Mouse (Mus musculus) cerebellum, postnatal 14 days (tissue): ENCODE results near the gene Pa2g4.
"Not testable (repeated sequence)": the region's sequence is repeated elsewhere in the genome, so short reads cannot be mapped to it uniquely, and the experiment has no call there.

ENCODE experiments used
- DNase-seq, 2 experiments: peaks; one replicate each; pipeline ENCODE4 v3.0.0; 2021; ENCODE audit warnings: mixed read lengths in 2 of 2

The Pa2g4 gene

GRCm38 (mm10) chr10:128565788-128566531 lies at the start of gene Pa2g4:
TSS of gene Pa2g4 (minus strand) at chr10:128565987.
- DNase-seq = peak; percentile 97 to 98

GRCm38 (mm10) chr10:128614934-128615333 lies 49.1 kb upstream of the Pa2g4 start:
- no peak for DNase-seq

GRCm38 (mm10) chr10:128613820-128614219 lies 48.0 kb upstream of the Pa2g4 start:
- not testable (repeated sequence) for DNase-seq

DNA sequence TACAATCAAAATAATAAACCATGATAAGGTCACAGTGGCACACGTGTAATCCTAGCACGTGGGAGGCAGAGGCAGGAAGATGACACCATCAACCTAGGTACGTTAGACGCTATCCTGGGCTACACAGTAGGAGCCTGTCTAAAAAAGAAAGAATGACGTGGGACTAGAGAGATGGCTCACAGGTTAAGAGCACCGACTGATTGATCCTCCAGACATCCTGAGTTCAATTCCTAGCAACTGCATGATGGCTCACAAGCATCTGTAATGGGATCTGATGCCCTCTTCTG lies 47.3 kb upstream of the Pa2g4 start:
- DNase-seq = no peak

- peak; percentile 86 to 87 for DNase-seq
Measured at GRCm38 (mm10) chr10:128612433-128613153, 46.8 kb upstream of the Pa2g4 start.

DNA sequence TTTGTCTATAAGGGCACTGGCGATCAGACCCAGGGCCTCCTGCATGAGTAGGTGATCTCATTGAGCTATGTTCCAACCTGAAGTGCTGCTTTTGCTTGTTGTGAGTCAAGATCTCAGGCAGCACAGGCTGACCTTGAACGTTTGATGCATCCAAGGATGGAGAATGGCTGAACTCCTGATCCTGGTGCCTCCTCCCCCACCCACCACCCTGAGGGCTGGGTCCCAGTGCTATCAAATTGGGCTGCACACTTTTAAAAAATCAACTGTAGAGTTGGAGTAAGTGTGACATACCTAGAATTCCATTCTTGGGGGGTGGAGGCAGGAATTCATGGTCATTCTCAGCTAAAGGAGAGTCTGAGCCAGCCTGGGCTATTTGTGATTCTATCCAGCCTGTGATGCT lies 40.7 kb upstream of the Pa2g4 start:
- DNase-seq = no peak

DNA sequence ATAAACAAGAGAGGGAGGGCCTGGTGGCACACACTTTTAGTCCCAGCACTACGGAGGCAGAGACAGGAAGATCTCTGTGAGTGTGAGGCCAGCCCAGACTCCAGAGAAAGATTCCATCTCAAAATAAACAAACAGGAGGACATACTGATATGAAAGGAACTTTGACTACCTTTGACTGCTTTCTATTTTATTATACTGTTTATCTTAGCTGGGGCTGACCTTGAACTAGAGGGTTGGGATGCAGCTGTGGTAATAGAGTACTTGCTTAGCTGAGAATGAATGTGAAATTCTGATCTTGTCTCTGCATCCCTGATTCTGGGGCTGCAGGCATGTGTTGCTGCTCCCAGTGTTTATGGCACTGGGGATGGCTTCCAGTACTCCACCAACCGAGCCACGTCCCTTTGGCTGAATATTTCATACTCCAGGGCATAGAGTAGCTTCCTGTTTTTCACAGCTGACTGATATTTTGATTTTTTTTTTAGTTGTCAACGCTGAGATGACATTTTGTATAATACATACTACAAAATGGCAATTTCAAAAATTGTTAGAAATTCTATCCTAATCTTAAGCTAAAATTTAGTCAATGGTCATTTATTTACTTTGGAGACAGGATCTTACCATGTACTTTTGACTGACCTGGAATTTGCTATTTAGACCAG lies 36.8 kb upstream of the Pa2g4 start:
- DNase-seq = no peak

- DNase-seq = no peak
Measured at GRCm38 (mm10) chr10:128601499-128601898, 35.7 kb upstream of the Pa2g4 start.

DNA sequence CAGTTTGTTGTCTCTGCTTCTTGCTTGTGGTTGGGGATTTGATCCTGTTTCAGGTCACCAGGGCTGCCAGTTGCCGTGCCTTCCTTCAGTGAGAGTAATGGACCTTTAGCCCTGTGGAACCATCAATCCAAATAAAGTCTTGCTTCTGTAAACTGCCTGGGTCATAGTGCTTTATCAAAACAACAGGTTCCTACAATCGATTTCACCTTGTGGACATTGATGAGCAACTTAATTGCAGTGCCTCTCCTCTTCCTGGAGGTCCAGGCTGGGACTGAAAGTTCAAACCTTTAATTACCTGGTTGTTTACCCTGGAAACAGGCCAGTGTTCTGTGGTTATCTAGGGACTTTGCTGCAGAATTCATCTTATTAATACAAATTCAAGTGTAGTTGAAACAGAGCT lies 32.7 kb upstream of the Pa2g4 start:
- no peak for DNase-seq

DNA sequence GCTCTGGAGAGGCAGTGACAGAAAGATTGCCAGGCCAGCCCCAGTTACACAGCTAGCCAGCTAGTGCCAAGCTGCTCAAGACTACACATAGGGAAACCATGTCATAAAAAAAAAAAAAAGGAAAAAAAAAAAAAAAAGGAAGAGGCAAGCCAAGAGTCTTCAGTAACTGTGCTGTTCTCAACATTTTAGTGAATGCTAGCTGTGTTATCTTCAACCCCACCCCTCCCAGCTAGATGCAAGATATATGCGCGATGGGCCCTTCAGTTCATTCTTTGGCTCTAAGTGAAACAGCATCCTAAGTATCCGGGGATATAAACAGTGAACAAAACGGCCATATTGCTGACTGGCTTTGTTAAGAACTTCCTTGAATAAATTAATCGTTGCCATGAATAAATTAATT lies 27.0 kb upstream of the Pa2g4 start:
- no peak for DNase-seq

DNA sequence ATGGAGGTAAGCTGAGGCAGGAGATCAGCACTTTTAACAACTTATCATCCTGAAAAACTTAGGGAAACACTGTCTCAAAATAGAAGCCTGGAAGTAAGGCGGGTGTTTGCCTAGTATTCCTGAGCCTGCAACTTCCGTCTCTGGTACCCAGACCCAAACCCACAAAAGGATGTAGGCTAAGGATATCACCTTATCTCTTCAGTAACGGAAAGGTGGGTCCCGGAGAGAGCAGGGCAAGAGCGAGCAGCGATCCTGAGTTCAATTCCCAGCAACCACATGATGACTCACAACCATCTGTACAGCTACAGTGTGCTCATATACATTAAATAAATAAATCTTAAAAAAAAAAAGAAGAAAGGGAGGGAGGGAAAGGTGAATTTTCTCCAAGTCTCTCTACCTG lies 25.6 kb upstream of the Pa2g4 start:
- DNase-seq = no peak

DNA sequence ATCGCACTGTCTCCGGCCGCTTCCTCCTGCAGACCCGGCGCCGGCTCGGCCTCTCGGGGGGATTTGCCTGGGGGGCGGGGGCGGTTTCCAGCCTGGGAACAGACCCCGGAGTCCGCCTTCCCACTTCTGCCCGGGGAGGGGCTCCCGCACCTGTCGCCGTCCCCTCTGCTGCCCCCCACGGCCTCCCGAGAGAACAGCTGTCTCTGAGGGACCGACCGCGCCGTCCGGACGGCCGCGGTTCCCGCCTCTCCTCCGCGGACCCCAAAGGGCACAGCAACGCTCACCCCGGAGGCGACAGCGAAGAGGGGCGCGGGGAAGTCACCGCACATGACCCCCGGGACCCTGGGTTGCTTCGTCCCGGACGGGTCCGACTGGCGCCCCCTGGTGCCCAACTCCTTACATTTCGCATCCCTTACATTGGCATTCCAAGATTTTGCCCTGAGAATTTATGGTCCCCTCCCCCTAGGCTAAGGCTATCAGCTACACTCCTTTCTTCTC lies 24.5 kb upstream of the Pa2g4 start:
- DNase-seq = peak; percentile 83 to 88

GRCm38 (mm10) chr10:128589464-128590192 lies 23.8 kb upstream of the Pa2g4 start, which contains the start of gene Erbb3:
TSS of gene Erbb3 (minus strand) at chr10:128589652.
- DNase-seq = peak; percentile 30 to 32

- peak in 1 of 2 experiments; percentile 6 for DNase-seq
Measured at GRCm38 (mm10) chr10:128588775-128589463, 23.1 kb upstream of the Pa2g4 start.

DNA sequence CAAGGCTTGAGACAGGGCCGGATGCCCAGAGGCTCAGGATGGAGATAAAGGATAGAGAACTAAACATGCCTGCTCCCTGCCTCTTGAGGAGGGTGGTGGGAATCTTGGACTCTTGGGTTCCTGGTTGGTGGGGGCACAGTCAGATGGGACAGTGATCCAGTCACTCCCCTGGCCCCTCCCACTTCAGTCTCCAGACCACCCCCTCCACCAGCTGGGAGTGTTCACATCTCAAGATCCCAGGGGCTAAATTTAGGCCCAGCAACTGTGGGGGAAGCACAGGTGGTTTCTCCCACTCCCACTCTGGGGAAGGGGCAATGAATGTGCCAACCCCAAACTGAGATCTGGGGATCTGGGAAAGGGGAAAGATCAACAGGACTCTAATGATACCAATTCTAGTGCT lies 22.3 kb upstream of the Pa2g4 start:
- DNase-seq = no peak

GRCm38 (mm10) chr10:128587697-128588096 lies 21.9 kb upstream of the Pa2g4 start:
- no peak for DNase-seq

DNA sequence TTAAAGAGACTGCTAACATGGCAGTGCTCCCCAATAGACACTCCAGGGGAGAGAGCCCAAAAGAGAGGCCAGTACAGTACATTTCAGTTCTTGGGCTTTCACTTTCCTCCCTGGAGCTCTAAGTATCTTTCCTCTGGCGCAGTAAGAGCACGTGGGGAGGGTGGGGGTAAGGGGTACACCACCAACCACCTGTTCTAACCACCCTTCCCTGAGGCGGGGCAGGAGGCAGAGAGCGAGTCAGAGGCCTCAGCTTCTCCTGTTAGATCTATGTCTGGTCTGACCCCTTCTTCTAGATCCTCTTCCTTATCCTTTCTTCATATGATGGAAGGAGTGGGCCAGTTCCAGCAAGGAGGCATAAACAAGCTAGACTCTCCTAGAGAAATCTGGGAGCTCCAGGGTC lies 21.3 kb upstream of the Pa2g4 start:
- DNase-seq = no peak

DNA sequence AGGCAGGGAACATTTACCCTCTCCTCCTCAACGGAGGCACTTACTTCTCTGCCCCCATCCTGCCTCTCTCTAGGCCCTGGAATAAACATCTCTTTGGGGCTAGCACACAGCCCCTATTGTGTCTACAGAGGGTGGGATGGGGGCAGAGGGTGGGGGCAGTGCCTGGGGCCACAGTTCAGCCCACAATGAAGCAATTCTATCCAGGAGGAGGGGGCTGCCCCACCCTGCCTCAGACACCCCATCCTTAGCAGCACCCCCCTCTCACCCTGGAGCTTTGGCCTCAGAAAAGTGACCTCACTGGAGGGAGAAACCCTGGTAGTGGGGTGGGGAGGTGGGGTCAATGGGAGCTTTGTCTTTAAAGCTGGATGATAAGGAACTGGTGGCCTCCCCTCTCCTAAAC lies 20.8 kb upstream of the Pa2g4 start:
- no peak for DNase-seq

- DNase-seq = no peak
Measured at GRCm38 (mm10) chr10:128584386-128584785, 18.6 kb upstream of the Pa2g4 start.

GRCm38 (mm10) chr10:128583644-128584043 lies 17.9 kb upstream of the Pa2g4 start:
- DNase-seq = peak in 1 of 2 experiments; percentile 46

- no peak for DNase-seq
Measured at GRCm38 (mm10) chr10:128579731-128580130, 13.9 kb upstream of the Pa2g4 start.

DNA sequence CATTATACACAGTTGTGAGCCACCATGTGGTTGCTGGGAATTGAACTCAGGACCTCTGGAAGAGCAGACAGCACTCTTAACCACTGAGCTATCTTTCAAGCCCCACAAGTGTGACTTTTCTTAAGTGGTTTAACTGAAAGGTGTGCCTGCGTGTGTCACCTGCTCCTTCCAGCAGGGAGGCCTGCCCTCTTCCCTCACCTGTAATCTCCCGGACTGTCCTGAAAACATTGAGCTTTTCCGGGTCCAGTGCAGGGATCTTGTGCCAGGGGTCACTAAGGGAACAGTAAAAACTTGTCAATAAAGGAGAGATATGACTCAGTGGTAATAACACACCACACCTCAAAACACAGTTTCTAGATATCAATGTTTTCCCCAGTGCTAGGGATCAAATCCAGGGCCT lies 13.5 kb upstream of the Pa2g4 start:
- DNase-seq = no peak
